Mouse (Mus musculus): ENCODE results near the gene Ccdc57.
A peak's percentile ranks its signal among the peaks of the same experiment; 100 is the strongest.

Gene Ccdc57

DNA sequence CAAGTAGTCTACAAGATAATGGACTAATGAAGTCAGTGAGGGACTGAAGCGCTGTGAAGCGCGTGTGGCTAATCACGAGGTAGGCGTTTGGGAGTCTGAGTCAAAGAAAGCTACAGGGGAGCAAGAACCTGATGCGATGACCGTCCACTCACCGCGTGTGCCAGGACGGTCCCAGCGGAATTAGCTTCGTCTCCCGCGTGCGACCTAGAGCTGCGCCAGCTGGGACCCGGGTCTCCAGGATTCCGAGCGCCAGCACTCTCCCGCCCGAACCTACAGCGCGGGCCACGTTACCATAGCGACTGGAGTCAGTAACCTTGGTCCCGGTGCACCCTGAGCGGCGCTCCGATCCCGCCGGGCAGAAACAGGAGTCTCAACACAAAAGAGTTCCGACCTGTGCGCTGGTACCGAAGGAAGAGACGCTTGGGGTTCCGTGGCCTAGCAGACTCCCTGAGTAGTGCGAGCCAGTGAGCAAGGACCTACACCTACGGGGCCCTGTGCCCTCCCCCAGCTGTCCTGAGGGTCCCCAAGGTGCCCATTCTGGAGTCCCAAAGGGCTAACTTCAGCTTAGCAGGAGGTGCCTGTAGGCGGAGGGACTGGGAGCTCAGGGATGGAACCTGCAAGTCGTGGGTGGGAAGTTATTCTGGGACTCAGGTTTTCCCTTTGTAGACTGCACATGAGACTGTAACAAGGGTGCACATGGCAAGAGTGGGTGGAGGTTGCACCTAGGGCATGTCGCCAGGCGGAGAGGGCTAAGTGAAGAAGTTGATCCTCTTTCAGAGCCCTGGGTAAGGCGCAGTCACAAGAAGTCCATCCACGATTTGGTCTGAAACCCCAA, at the start of gene Ccdc57:
Ccdc57 (minus strand) TSS at position 309 of the 835 bp plus-strand sequence.
- peak; percentile 89 for DNase-seq

DNA sequence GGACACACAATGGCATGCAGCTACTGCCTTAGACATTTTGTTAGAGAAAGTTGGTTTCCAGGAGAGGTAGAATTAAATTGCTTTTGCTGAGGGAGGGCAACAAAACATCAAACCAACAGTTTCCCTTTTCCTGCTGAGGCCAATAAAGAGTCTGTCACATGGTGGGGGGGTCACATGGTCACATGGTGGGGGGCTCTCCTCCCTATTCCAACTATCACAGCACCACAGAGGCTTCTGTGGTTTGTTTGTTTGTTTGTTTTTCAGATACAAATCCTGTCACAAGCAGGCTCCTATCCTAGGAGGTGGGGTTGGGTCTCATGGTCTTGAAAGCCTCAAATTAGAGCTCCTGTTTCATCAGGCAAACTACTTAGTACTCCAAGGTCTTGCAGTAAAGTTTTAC, 49.8 kb upstream of the Ccdc57 start:
- no peak for DNase-seq

DNA sequence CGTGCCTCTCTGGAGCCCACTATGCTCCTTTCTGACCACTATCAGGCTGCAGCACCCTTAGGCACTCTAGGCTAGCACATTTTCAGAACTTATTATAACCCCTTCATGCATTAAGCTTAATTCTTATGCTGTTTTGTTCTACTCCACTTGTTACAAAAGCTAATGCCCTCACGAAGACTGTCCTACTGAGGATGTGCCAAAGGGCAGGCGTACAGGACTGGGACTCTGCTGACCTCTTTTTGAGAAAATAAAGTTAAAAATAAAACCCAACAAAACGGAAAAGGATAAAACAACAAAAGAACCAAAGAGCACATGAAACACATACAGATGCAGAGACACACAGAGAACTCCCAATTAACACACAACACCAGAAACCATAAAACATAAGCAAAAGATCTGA, 49.0 kb upstream of the Ccdc57 start:
- no peak for DNase-seq

DNA sequence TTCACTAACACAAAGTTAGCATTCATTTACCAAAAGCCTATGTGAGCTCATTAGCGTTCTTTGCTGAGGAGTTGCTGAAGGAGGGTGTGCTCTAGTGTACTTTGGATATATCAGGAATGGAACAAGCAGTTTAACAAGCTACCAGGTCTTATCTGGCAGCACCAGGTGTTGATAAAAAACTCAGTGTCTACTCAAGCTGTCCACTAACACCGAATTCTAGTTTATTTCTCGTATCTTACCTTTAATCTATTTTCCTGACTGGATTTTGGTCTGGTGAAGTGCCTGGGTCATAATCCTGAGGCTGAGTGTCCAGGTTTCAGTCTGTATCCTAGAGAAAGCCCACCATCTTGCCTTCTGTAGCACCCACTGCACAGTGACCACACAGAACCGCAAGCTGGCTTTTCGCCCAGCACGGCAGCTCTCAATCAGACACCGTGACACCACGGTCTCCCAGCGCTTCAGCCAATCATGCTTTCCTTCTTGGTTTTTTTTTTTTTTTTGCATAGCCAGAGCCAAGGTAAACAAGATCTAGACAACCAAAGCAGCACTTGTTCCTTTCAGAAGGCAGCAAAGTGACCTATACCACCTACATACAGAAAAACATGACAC, 47.9 kb upstream of the Ccdc57 start:
- peak; percentile 74 for DNase-seq

DNA sequence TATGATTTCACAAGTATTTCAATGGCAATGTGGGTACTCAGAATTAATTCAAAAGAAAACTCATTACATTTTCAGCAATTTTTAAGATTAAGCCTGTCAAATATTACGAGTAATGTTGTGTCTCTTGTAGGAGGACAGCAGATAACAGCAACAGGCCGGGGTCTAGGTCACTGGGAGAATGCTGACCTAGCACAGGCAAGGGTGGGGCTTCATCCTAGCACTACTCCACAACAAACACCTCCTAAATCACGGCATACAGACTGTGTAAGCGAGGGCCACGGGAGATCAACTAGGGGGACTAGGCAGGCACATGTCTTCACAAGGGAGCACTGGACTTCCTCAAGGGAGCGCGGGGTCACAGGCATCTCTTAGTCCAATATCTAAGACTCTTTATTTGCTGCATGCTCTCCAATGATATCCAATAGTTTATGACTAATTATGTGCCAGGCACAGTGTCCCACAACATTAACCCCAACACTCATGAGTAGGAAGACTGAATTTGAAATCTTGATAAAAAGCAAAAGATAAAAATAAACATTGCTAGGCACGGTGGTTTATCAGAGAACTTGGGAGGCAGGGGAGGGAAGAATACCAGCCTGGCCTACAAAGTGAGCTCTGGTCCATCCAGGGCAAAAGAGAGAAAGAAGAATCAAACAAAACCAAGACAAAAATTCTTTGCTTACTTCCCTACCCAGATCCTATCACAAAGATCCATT, 47.2 kb upstream of the Ccdc57 start:
- peak; percentile 74 for DNase-seq

DNA sequence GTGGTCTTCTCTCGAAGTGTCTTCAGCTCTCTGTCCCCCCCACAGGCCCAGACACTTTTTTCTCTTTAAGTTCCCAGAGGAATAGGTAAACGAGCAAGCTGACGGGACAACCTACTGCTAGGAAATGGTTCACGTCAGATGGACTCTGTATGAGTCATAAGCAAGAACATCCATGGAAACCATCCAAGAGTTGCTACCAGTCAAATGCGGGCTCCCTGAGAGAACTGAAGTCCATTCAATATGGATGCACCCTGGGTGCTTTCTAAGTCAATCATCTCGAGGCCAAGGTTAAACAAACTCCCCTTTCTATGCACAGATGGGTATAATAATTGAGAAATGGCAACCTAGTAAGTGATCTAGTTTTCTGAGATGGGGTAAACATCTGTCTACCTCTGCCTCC, 40.6 kb upstream of the Ccdc57 start:
- no peak for DNase-seq

DNA sequence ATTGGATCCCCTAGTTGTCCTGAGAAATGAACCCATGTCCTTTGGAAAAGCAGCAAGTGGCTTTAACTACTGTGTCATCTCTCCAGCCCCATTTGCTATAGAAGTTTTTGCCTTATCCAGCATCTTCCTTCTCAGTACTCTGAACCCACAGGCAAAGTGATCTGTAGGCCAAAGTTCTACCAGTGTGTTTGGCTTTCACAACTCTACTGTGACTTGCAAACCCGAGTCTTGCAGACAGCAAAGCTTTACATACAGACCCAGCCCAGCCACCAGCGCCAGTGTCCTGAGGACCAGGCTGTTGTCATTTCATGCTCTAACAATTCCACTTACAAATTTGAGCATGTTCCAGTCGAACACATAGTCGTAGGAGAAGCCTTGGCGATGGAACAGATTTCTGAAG, 38.6 kb upstream of the Ccdc57 start:
- DNase-seq = no peak

DNA sequence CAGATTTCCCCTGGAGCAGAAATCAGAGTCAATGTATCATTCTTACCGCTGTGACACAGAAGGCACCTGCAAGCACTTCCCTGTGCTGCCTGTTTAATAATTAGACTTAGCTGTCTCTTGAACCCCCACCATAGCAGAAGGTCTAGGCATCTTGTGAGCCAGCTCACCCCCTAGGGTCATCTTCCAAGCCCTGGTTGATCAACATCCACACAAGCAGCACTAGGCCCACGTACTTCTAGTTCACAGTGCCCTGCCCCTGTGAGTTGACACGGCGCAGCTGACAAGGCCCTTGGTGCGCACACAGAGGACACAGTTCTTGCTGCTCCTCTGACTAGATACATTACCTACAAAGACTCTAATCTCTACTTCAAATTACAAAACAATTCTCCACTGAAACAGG, 37.1 kb upstream of the Ccdc57 start:
- DNase-seq = no peak

DNA sequence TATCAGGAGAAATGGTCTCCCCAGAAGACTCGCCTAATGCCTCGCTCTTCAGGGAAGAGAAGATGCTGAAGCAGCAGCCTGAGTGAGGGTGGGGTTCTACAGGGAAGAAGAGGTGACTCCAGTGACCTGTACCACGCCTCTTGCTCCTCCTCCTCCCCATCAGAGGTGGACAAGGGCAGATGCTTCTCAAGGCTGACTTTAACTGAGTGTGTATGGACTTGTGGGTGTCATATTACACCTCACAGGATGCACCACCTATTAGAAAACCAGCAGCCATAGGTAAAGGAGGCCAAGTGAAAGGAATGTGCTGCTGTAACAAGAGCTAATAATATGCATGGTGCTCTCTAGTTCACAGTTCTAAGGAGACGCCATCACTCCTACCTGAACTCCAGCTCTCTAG, 32.9 kb upstream of the Ccdc57 start:
- DNase-seq = no peak

DNA sequence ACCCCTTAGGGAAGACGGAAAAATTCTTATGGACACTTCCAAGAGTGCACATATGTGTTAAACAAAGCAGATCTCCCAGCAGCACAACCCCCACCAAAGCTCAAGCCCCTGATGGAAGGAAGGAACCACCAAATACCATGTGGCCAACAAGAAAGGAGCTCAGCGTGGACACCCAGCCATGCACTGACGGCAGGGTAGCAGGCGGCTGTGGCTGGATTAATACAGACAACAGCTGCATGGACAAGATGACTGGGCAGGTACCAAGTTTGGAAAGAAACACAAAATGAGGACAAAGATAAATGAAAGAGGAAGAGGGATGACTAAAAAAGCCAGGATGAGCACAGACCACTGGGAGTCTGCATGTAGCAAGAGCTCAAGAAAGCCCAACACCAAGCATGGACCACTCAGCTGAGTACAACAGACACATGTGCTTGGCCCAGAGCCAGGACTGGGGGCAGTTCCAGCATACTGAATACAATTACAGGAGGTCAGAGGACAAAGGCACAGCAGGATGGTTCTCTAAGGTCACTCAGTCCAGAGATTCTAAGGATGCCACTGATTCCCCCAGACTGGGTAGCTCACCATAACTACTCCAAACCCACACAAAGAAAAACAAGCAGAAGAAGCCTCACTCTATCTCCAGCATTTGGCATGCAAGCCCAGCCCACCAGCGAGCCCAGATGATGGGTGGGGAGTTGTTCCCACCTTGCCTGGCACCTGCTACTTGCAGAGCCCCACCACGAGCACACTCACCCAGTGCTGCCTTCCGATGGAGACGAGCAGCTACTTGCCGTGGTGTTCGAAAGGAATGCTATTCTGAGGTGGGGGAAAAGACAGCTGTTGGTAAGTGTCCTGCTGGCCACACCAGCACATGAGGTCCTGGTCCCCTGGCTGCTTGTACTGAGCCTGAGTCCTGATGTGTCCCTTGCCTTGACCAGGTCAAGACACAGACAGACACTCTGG, 31.8 kb upstream of the Ccdc57 start:
- DNase-seq = no peak

DNA sequence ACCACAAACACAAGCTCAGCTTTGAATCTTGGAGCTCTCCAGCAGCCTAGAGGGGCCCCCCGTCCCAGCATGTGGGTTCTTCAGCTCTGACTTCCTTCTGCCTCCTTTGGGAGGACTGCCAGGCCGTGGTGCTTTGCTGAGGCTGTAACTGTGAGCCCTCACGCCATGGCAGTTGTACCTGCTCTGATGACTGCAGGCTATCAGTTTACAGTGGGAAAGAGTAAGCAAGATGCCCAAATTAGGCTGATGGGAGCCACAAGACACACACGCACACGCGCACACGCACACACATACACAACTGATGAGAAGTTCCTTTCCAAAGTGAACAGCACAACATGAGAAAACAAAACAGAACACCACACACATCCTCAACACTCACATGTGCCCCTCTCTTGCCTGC, 30.2 kb upstream of the Ccdc57 start:
- no peak for DNase-seq

DNA sequence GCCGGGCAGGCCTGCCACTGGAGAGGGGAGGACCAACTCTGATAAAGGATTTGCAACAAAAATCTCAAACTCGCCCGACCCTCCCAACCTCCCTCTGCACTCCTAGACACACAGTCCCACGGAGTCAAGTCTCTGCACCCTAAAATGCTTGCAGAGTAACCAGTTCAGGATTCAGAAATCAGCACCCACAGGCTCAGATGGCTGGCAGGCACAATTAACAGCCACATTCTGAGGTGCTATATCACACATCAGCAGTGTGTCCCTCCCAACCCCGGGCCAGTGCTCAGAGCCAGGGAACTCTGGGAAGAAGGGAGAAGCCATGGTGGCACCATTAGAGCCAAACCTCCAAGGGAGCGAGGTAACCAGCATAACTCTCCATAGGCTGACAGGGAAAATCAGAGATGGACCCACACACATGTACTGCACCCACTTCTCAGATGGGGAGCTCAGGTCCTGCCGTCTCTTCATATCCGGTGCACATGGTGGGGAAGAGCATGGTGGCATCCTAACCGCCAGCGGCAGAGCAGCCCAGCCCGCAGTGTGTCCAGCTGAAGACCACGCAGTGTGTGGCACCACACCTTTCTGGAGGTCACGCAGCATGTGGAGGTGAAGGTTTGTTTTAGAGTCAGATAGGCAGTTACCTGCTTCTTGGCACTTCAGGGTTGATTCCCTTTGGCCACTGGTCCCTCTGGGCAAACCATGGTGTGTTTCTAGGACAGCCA, 29.5 kb upstream of the Ccdc57 start:
- DNase-seq = no peak

DNA sequence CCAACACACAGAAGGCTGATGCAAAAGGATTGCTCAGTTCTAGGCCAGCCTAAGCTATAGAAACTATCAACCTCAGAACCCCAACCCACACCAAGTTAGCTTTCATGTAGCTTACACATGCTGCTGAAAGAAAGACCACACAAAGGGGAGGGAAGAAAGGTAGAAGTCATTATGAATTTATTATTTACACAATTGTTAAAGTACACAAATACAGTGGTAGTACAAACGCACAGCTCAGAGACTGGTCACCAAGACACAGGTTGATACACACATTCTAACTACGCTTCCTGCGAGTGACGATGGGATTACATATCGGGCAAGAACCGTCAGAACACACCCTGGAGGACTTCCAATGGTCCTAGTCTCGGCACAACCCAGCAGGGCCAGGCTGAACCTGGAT, 28.9 kb upstream of the Ccdc57 start:
- DNase-seq = no peak

DNA sequence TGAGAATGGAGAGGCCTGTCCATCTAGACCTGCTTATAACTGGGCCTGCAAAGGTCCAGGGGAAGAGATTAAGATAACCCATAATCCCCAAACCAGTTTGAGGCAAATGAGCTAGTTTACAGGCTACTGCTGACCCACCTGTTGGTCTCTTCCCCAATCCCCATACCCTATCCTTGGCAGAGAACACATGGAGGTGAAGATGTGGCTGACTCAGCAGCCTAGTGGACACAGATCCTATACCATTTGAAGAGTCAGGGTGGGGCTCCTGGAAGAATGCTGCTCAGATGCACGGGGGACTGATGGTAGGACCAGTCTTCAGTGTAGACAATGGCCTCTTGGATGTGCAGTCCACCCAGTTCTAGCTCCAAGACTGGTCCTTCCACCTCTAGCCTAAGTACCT, 27.6 kb upstream of the Ccdc57 start:
- DNase-seq = no peak

DNA sequence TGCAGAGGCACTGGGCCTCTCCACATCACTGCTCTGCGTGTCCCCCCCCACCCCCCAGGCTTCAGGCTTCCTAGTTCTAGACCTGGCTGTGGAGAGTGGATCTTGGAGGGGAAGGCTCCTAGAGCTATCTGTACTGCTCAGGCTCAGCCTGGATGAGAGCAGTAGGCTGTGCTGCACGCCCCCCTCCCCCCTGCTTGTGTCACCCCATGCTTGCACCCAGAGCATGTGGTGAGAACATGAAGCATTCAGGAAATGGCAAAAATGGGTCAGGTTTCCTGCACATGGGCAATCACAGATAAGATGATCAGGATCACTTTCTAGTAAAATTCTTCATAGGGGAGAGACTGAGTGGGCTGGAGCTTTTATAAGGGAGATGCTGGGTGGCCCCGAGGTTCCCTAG, 26.9 kb upstream of the Ccdc57 start:
- DNase-seq = no peak

DNA sequence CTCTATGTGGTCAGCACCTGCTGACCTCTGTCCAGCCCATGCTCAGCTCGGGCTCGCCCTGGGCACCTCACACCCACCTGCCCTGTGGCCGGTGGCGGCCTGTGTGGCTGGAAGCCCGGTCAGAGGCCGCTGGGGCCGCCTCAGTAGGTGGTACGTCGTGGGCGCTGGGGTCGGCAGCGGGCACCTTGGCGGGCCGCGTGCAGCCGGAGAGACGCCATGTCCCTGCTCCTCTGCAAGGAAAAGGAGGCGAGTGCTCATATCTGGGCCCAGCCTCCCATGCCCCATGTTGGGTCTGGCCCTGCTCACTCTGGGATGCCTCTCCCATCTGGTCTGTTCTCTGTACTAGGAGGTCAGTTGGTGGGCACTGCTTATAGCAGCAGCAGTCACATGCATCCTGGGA, 26.4 kb upstream of the Ccdc57 start:
- no peak for DNase-seq

DNA sequence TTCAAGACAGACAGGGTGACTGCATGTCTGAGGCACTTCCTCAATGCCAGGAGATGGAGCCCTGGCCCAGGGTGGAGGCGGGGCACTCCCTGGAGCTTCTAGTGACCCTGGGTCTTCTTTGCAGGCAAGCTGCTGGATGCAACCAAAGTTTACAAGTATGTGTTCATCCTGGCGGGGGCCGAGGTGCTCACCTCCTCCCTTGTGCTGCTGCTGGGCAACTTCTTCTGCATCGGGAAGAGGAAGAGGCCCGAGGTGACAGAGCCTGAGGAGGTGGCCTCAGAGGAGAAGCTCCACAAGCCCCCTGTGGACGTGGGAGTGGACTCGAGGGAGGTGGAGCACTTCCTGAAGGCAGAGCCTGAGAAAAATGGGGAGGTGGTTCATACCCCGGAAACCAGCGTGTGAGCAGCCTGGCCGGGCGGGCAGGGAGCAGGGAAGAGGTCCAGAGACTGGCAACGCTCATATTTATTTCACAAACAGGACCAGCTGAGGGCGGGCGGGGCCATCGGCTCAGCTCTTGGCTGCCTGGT, 25.1 kb upstream of the Ccdc57 start:
- DNase-seq = no peak

DNA sequence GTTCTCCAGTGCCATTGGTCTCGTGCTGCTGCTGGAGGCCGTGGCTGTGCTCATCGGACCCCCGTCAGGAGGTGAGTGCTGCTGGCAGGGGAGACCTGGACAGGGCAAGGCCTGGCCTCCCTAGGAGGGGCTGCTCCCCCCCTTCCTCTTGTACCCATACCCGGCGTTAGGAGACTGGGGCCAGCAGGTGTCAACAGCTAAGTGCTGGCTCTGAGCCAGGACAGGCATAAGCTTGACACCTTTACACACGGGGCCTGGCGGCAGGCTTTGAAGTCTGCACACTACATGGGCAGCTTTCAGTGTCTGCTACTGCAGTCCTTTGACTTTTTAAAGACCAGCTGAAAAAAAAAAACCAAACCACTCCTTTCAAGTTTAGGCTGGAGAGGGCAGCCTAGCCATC, 24.4 kb upstream of the Ccdc57 start:
- DNase-seq = no peak

DNA sequence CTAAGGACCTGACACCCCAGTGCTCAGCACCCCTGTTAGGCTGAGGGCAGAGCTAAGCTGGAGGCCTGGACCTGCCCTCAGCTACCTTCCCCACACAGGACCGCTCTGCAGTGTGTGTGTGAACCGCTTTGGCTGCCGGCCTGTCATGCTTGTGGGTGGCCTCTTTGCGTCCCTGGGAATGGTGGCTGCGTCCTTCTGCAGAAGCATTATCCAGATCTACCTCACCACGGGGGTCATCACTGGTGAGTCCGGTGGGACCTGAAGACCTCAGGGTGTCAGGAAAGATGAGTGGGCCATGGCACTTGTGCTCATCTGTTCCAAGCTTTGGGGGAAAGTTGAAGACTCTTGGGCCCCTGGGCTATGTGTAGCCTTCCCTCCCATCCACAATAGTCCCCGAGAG, 23.0 kb upstream of the Ccdc57 start:
- no peak for DNase-seq

DNA sequence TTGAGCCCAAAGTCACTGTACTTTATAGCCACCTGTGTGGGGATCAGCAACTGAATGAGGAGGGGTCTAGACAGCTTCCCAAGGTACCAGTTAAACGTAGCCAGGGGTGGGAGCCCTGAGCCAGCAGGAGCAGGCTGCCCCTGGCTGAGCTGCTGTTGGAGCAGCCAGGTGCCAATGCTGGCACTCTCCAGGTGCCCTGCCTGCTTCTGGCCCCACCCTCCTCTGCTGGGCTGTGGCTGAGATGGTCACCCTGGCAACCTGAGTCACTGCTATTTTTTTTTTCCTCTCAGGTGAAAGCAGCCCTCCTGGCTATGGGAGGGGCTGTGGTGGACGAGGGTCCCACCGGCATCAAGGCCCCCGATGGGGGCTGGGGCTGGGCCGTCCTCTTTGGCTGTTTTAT, 22.3 kb upstream of the Ccdc57 start:
- DNase-seq = no peak

DNA sequence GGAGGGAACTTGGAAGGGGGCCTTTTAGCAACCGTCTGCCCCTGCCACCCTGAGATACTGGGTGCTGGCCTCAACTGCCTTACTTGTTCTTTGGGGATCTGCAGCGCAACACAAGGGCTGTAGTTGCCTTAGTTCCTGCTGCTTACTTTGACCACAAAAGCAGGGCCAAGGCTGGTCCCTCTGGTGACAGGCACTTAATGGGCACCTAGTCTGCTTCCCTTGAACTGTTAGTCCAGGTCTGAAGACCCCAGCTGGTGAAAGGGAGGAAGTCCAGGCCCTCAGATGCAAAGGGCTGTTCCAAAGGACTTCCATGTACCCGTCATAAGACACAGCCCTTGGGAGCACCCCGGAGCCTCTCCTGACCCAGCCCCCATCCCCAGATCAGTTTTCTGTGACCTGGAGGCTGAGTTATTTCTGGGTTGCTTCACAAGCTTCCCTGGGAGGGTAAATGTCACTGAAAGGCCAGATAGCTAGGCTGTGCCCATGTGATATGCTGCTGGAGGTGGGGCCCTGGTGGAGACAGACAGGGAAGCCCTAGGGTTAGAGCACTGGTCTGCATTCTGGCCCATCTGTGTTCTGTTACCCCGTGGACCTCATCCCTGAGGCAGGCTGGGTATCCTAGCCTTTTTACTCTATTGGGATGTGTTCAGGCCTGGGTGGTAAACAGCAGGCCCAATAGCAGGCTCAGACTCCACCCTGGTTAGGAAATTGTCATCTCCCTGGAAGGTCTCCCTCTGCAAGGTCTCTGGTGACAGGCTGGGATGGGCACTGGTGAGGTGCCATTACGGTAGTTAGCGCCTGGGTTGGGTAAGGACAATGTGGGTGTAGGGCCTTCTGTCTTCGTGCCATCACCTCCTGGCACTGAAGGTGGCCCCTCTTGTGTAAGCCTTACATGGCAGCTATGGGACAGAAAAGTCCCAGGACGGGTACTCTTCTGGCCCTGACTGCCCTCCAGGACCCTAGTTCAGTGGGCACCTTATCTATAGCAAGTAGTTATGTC, 19.4 kb upstream of the Ccdc57 start:
- DNase-seq = peak; percentile 79
